In genomic region chr6:38942771-38943170, GRCm38 (mm10) we compare ENCODE assay signal across 22 mouse cellular contexts.
"Had no signal": no experiment of that assay in that cellular context is flagged by ENCODE, and none has a peak within 500 bp of the region (broad histone marks: within the 10 kb centered on the region; RNA-seq: fewer than 3 reads in every experiment).

No protein-coding gene starts in this region.

- H3K4me2 ChIP-seq: liver, embryonic 13.5 days; liver, embryonic 15.5 days; lung, embryonic 15.5 days; neural tube, embryonic 13.5 days; neural tube, embryonic 15.5 days had no signal

- DNase-seq: liver, embryonic 13.5 days; liver, postnatal 0 days; lung, adult 2 months; lung, postnatal 14 days; lung, postnatal 36 days; midbrain, embryonic 14.5 days; retina, postnatal 1 day; right cerebral cortex, adult 18-20 months; right cerebral cortex, postnatal 25 days; right cerebral cortex, postnatal 4 days; spleen, adult 18-20 months; thymus, adult 18-20 months; thymus, postnatal 14 days; thymus, postnatal 36 days had no signal

- H3K9me3 ChIP-seq: liver, embryonic 13.5 days; liver, embryonic 15.5 days; lung, embryonic 15.5 days; midbrain, embryonic 10.5 days; neural tube, embryonic 13.5 days; neural tube, embryonic 15.5 days had no signal

- H3K36me3 ChIP-seq: liver, embryonic 13.5 days; liver, embryonic 15.5 days; lung, embryonic 15.5 days; midbrain, embryonic 10.5 days; neural tube, embryonic 13.5 days; neural tube, embryonic 15.5 days had no signal

- ATAC-seq: liver, postnatal 0 days; lung, postnatal 0 days; midbrain, embryonic 16.5 days had no signal

- H3K4me3 ChIP-seq: liver, embryonic 13.5 days; liver, embryonic 15.5 days; lung, embryonic 15.5 days; midbrain, embryonic 10.5 days; myocyte; neural tube, embryonic 13.5 days; neural tube, embryonic 15.5 days had no signal

- H3K4me1 ChIP-seq: lung, embryonic 15.5 days; midbrain, embryonic 10.5 days; neural tube, embryonic 13.5 days; neural tube, embryonic 15.5 days had no signal

- H3K27ac ChIP-seq: liver, embryonic 13.5 days; liver, embryonic 15.5 days; lung, embryonic 15.5 days; midbrain, embryonic 10.5 days; neural tube, embryonic 13.5 days; neural tube, embryonic 15.5 days had no signal

- H3K9ac ChIP-seq: liver, embryonic 13.5 days; liver, embryonic 15.5 days; liver, postnatal 0 days; lung, embryonic 15.5 days; neural tube, embryonic 13.5 days; neural tube, embryonic 15.5 days had no signal

- H3K27me3 ChIP-seq: lung, embryonic 15.5 days; neural tube, embryonic 13.5 days; neural tube, embryonic 15.5 days had no signal
